Mouse (Mus musculus): ENCODE data around the gene Eri3. TPM values are rescaled to one million over a fixed set of nuclear protein-coding genes. Genes with fewer than 3 reads are reported as not detected.
A peak's percentile ranks its signal among the peaks of the same experiment; 100 is the strongest.

Eri3 gene
- polyA plus RNA-seq, 1 experiment from 2014 or later: 90.6 TPM

DNA sequence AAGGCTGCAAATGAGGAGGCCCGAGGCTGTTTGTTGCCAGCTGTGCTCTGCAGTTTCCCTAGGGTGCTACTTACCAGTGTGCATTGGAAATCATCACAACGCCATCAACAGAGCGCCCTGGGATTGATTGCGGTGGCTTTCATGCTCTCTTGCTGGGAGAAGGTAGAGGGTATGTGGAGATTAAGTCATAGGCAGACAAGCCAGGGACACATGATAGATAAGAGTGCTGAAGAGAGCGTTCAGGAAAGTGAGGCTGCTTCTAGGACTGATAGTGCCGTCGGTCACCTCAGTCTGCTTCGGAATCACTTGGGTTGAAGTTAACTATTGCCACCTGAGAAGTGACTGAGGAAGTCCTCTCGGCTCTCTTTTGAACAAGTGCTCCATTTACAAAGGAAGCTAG, 13.8 kb downstream of the Eri3 start:
- no peak overlapping the region for H3K27ac ChIP-seq (ENCODE audit: low read length)
- H3K27me3 ChIP-seq (replicated peaks; ENCODE audit: control insufficient read depth, insufficient read depth, low read length): no peaks in the 10 kb centered on the region
- H3K36me3 ChIP-seq (ENCODE audit: control insufficient read depth, insufficient read depth, low read length): 0 out of 2 replicates have a peak, but pooled peaks cover 2% of the 10 kb centered on the region
- H3K4me1 ChIP-seq (ENCODE audit: control insufficient read depth, insufficient read depth, low read length): no peaks in the 10 kb centered on the region
- H3K9ac ChIP-seq (ENCODE audit: low read depth, low read length): no peak overlapping the region
- H3K4me3 ChIP-seq (ENCODE audit: low read length): no peak overlapping the region
- ATAC-seq: no peak
- no peaks in the 10 kb centered on the region for H3K9me3 ChIP-seq (ENCODE audit: control insufficient read depth, low read length)
- 75% methylated on average over 9 of the region's 9 CpGs for WGBS
- no peak overlapping the region for H3K4me2 ChIP-seq (ENCODE audit: low read depth, low read length)

GRCm38 (mm10) chr4:117568846-117569245, 18.7 kb downstream of the Eri3 start:
- 0 out of 2 replicates have a peak, but pooled peaks cover 6% of the 10 kb centered on the region for H3K36me3 ChIP-seq (ENCODE audit: control insufficient read depth, insufficient read depth, low read length)
- WGBS: 87% methylated on average over 2 of the region's 2 CpGs
- H3K4me3 ChIP-seq (ENCODE audit: low read length): no peak overlapping the region

DNA sequence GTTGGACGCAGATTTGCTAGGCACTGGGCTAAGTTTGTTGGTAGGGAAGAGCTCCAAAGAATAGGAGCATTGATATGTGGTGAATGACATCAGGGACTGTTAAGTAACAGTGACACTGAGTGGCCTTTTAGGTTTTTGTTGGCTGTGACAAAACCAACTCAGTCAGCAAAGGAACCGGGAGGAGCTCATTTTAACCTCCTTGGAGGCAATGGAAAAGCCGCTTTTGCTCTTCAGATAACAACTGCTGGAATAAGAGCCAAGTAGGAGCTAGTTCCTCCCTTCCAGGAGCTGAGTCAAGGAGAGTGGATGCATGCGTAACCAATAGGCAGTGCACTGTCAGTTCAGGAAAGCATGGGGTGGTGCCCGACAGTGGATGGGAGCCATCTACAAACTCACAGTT, 20.8 kb downstream of the Eri3 start:
- Histone ChIP-seq H3K9ac (ENCODE audit: low read depth, low read length) (no peak overlapping the region), H3K9me3 (ENCODE audit: control insufficient read depth, low read length) (no peaks in the 10 kb centered on the region), H3K36me3 (ENCODE audit: control insufficient read depth, insufficient read depth, low read length) (0 out of 2 replicates have a peak, but pooled peaks cover 3% of the 10 kb centered on the region), H3K4me3 (ENCODE audit: low read length) (no peak overlapping the region), H3K4me1 (ENCODE audit: control insufficient read depth, insufficient read depth, low read length) (no peaks in the 10 kb centered on the region), H3K27ac (ENCODE audit: low read length) (no peak overlapping the region), H3K27me3 (replicated peaks; ENCODE audit: control insufficient read depth, insufficient read depth, low read length) (no peaks in the 10 kb centered on the region), H3K4me2 (ENCODE audit: low read depth, low read length) (no peak overlapping the region)
- ATAC-seq: no peak
- WGBS: 85% methylated on average over 5 of the region's 5 CpGs

More at GRCm38 (mm10) chr4:117568846-117569245, 18.7 kb downstream of the Eri3 start:
- ATAC-seq: no peak
- no peaks in the 10 kb centered on the region for H3K4me1 ChIP-seq (ENCODE audit: control insufficient read depth, insufficient read depth, low read length)
- H3K9me3 ChIP-seq (ENCODE audit: control insufficient read depth, low read length): no peaks in the 10 kb centered on the region
- no peak overlapping the region for H3K9ac ChIP-seq (ENCODE audit: low read depth, low read length)
- H3K27me3 ChIP-seq (replicated peaks; ENCODE audit: control insufficient read depth, insufficient read depth, low read length): no peaks in the 10 kb centered on the region
- H3K4me2 ChIP-seq (ENCODE audit: low read depth, low read length): no peak overlapping the region
- H3K27ac ChIP-seq (ENCODE audit: low read length): no peak overlapping the region

GRCm38 (mm10) chr4:117577579-117577978, 27.4 kb downstream of the Eri3 start:
- Histone ChIP-seq H3K36me3 (ENCODE audit: control insufficient read depth, insufficient read depth, low read length) (no peaks in the 10 kb centered on the region), H3K27me3 (replicated peaks; ENCODE audit: control insufficient read depth, insufficient read depth, low read length) (no peaks in the 10 kb centered on the region), H3K4me1 (ENCODE audit: control insufficient read depth, insufficient read depth, low read length) (no peaks in the 10 kb centered on the region), H3K9ac (ENCODE audit: low read depth, low read length) (no peak overlapping the region), H3K9me3 (ENCODE audit: control insufficient read depth, low read length) (no peaks in the 10 kb centered on the region), H3K4me3 (ENCODE audit: low read length) (no peak overlapping the region), H3K4me2 (ENCODE audit: low read depth, low read length) (no peak overlapping the region), H3K27ac (ENCODE audit: low read length) (no peak overlapping the region)
- 83% methylated on average over 1 of the region's 1 CpGs for WGBS
- ATAC-seq: no peak

GRCm38 (mm10) chr4:117581626-117582025, 31.5 kb downstream of the Eri3 start:
- H3K27me3 ChIP-seq (replicated peaks; ENCODE audit: control insufficient read depth, insufficient read depth, low read length): no peaks in the 10 kb centered on the region
- H3K4me1 ChIP-seq (ENCODE audit: control insufficient read depth, insufficient read depth, low read length): 0 out of 2 replicates have a peak, but pooled peaks cover 2% of the 10 kb centered on the region
- no peak overlapping the region for H3K9ac ChIP-seq (ENCODE audit: low read depth, low read length)
- H3K27ac ChIP-seq (ENCODE audit: low read length): no peak overlapping the region
- H3K4me2 ChIP-seq (ENCODE audit: low read depth, low read length): no peak overlapping the region
- no peaks in the 10 kb centered on the region; the same call in 1 of the 2 replicates for H3K36me3 ChIP-seq (ENCODE audit: control insufficient read depth, insufficient read depth, low read length)
- H3K9me3 ChIP-seq (ENCODE audit: control insufficient read depth, low read length): no peaks in the 10 kb centered on the region
- H3K4me3 ChIP-seq (ENCODE audit: low read length): no peak overlapping the region
- WGBS: 61% methylated on average over 9 of the region's 9 CpGs
- no peak for ATAC-seq

GRCm38 (mm10) chr4:117585995-117586394, 35.8 kb downstream of the Eri3 start:
- ATAC-seq: no peak
- no peak overlapping the region for H3K9ac ChIP-seq (ENCODE audit: low read depth, low read length)
- no peaks in the 10 kb centered on the region; the same call in 1 of the 2 replicates for H3K36me3 ChIP-seq (ENCODE audit: control insufficient read depth, insufficient read depth, low read length)
- no peaks in the 10 kb centered on the region for H3K27me3 ChIP-seq (replicated peaks; ENCODE audit: control insufficient read depth, insufficient read depth, low read length)
- no peaks in the 10 kb centered on the region for H3K9me3 ChIP-seq (ENCODE audit: control insufficient read depth, low read length)
- H3K27ac ChIP-seq (ENCODE audit: low read length): no peak overlapping the region
- WGBS: 63% methylated on average over 2 of the region's 2 CpGs
- no peak overlapping the region for H3K4me2 ChIP-seq (ENCODE audit: low read depth, low read length)
- H3K4me3 ChIP-seq (ENCODE audit: low read length): no peak overlapping the region
- peaks cover 7% of the 10 kb centered on the region; the same call in 1 of the 2 replicates for H3K4me1 ChIP-seq (ENCODE audit: control insufficient read depth, insufficient read depth, low read length)

GRCm38 (mm10) chr4:117587447-117587846, 37.3 kb downstream of the Eri3 start:
- no peak overlapping the region for H3K4me3 ChIP-seq (ENCODE audit: low read length)
- H3K4me2 ChIP-seq (ENCODE audit: low read depth, low read length): no peak overlapping the region
- H3K27me3 ChIP-seq (replicated peaks; ENCODE audit: control insufficient read depth, insufficient read depth, low read length): no peaks in the 10 kb centered on the region
- 46% methylated on average over 4 of the region's 4 CpGs for WGBS
- no peak overlapping the region for H3K9ac ChIP-seq (ENCODE audit: low read depth, low read length)
- no peak overlapping the region for H3K27ac ChIP-seq (ENCODE audit: low read length)
- H3K4me1 ChIP-seq (ENCODE audit: control insufficient read depth, insufficient read depth, low read length): peaks cover 7% of the 10 kb centered on the region; the same call in 1 of the 2 replicates
- peak; percentile 58; the same call in 1 of the 2 replicates for ATAC-seq
- H3K9me3 ChIP-seq (ENCODE audit: control insufficient read depth, low read length): no peaks in the 10 kb centered on the region
- no peaks in the 10 kb centered on the region; the same call in 1 of the 2 replicates for H3K36me3 ChIP-seq (ENCODE audit: control insufficient read depth, insufficient read depth, low read length)

- H3K27ac ChIP-seq (ENCODE audit: low read length): no peak overlapping the region
- H3K9ac ChIP-seq (ENCODE audit: low read depth, low read length): no peak overlapping the region
- H3K27me3 ChIP-seq (replicated peaks; ENCODE audit: control insufficient read depth, insufficient read depth, low read length): no peaks in the 10 kb centered on the region
- H3K4me2 ChIP-seq (ENCODE audit: low read depth, low read length): no peak overlapping the region
- ATAC-seq: no peak
- peaks cover 7% of the 10 kb centered on the region; the same call in 1 of the 2 replicates for H3K4me1 ChIP-seq (ENCODE audit: control insufficient read depth, insufficient read depth, low read length)
- H3K4me3 ChIP-seq (ENCODE audit: low read length): no peak overlapping the region
- H3K9me3 ChIP-seq (ENCODE audit: control insufficient read depth, low read length): no peaks in the 10 kb centered on the region
- WGBS: 46% methylated on average over 8 of the region's 8 CpGs
- H3K36me3 ChIP-seq (ENCODE audit: control insufficient read depth, insufficient read depth, low read length): peaks cover 6% of the 10 kb centered on the region; the same call in 1 of the 2 replicates
Measured at GRCm38 (mm10) chr4:117589081-117589660, 39.0 kb downstream of the Eri3 start.

DNA sequence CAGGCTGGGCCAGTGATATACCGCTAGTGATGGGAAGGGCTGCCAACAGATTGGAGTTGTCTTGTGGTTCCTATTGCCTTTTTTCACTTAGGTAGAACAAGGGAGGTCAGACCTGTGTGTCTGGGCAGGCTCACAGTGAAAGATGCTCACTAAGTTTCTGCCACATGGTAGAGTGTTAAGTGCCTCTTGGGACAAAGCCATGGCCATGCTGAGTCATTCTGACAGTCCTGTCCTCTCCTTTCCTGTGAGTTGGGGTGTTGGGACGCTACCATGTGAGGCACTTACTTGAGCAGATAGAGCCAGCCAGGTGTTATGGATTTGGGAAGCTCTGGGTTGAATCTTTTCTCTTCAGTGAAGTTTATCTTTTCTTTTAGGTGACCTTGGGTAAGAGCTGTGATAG, 40.6 kb downstream of the Eri3 start:
- Histone ChIP-seq H3K4me3 (ENCODE audit: low read length) (no peak overlapping the region), H3K27me3 (replicated peaks; ENCODE audit: control insufficient read depth, insufficient read depth, low read length) (no peaks in the 10 kb centered on the region), H3K27ac (ENCODE audit: low read length) (no peak overlapping the region), H3K9me3 (ENCODE audit: control insufficient read depth, low read length) (no peaks in the 10 kb centered on the region), H3K4me1 (ENCODE audit: control insufficient read depth, insufficient read depth, low read length) (peaks cover 7% of the 10 kb centered on the region; the same call in 1 of the 2 replicates), H3K9ac (ENCODE audit: low read depth, low read length) (no peak overlapping the region), H3K36me3 (ENCODE audit: control insufficient read depth, insufficient read depth, low read length) (peaks cover 9% of the 10 kb centered on the region; the same call in 1 of the 2 replicates), H3K4me2 (ENCODE audit: low read depth, low read length) (no peak overlapping the region)
- ATAC-seq: no peak
- WGBS: 89% methylated on average over 2 of the region's 2 CpGs

Measured in intestine, embryonic 16.5 days (tissue).